Comparison of ENCODE assay signal across 8 mouse cellular contexts in the genomic region with DNA sequence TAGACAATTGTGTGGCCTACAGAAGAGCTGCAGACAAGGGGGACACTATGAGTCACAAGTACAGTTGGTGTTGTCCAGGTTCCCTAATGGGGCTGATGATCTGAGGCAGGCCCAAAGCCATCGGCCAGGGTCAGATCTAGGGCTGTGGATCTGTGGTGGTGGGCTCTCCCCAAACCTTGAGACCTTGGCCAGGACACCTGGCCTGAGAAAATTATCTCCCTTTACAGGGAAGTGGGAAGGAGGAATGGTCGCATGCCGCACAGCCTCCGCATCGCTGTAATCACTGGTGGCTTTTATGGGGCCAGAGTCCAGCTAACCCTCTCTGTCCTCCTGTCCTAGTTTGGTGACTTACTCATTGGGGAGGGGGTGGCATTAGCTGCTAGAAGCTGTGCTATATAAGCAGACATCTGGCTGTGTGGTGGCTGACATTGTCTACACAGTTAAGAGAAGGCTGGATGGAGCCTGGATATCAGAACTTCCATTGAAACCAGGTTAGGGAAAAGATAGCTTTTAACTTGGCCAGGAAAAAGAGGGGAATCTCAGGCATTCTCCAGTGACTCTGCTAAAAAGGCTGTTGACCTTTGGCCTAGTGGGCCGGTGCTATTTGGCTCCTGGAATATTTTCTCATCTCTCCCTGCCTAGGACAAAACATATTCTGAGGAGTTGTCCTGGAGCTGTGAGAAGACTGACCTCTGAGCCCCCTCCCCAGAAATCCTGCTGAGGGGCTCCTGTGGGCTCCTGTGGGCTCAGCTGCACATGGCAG. TPM values are rescaled to one million over a fixed set of nuclear protein-coding genes. Genes with fewer than 3 reads are reported as not detected.
DNase-seq lines count a peak whose midpoint lies in the region; ATAC-seq and TF ChIP-seq lines count a peak whose summit lies in the region.

No protein-coding gene starts in this region.

- no peaks in the 10 kb centered on the region for H3K36me3 ChIP-seq in embryonic facial prominence, embryonic 10.5 days (replicated peaks)
- no peaks in the 10 kb centered on the region for H3K36me3 ChIP-seq in hindbrain, embryonic 14.5 days (replicated peaks; ENCODE audit: control insufficient read depth, insufficient read depth)
- H3K36me3 ChIP-seq in liver, embryonic 13.5 days: 0 out of 2 replicates have a peak, but pooled peaks cover 6% of the 10 kb centered on the region

- no peaks in the 10 kb centered on the region for H3K27me3 ChIP-seq in cerebellum, adult 2 months (ENCODE audit: control insufficient read depth, insufficient read depth, low read length)
- H3K27me3 ChIP-seq in embryonic facial prominence, embryonic 10.5 days (replicated peaks; ENCODE audit: low read depth, poor library complexity, severe bottlenecking): peaks cover 17% of the 10 kb centered on the region
- peaks cover 13% of the 10 kb centered on the region for H3K27me3 ChIP-seq in hindbrain, embryonic 14.5 days (ENCODE audit: control insufficient read depth, insufficient read depth, low read length)
- H3K27me3 ChIP-seq in liver, embryonic 13.5 days: no peaks in the 10 kb centered on the region

- H3K4me3 ChIP-seq in cerebellum, adult 2 months (replicated peaks; ENCODE audit: insufficient read depth, low read depth, low read length): peak overlapping the region; percentile 92
- H3K4me3 ChIP-seq in embryonic facial prominence, embryonic 10.5 days: peak overlapping the region; percentile 90
- H3K4me3 ChIP-seq in hindbrain, embryonic 14.5 days (replicated peaks; ENCODE audit: low read length): peak overlapping the region; percentile 63
- H3K4me3 ChIP-seq in liver, embryonic 13.5 days (replicated peaks): peak overlapping the region; percentile 86

- H3K4me2 ChIP-seq in hindbrain, embryonic 14.5 days (replicated peaks): peak overlapping the region; percentile 93
- H3K4me2 ChIP-seq in liver, embryonic 13.5 days: peak overlapping the region; percentile 99

- peak overlapping the region; percentile 96 for H3K27ac ChIP-seq in cerebellum, adult 2 months (ENCODE audit: insufficient read depth, low read length)
- peak overlapping the region; percentile 75 for H3K27ac ChIP-seq in embryonic facial prominence, embryonic 10.5 days (replicated peaks)
- peak overlapping the region; percentile 97; the same call in 1 of the 2 replicates for H3K27ac ChIP-seq in hindbrain, embryonic 14.5 days
- H3K27ac ChIP-seq in liver, embryonic 13.5 days: peak overlapping the region; percentile 97

- no peak for ATAC-seq in hindbrain, embryonic 14.5 days (ENCODE audit: low FRiP score)
- ATAC-seq in liver, embryonic 13.5 days (ENCODE audit: low read depth): no peak

- WGBS in cerebellum, adult 2 months: 4% methylated on average over 6 of the region's 6 CpGs
- WGBS in embryonic facial prominence, embryonic 10.5 days: 65% methylated on average over 6 of the region's 6 CpGs
- WGBS in hindbrain, embryonic 14.5 days: 75% methylated on average over 6 of the region's 6 CpGs
- WGBS in liver, embryonic 13.5 days (ENCODE audit: insufficient replicate concordance): 55% methylated on average over 6 of the region's 6 CpGs

- no peak for TF ChIP-seq CTCF in cerebellum, adult 2 months (IDR thresholded peaks at IDR 0.05; ENCODE audit: borderline replicate concordance, insufficient read depth, low read depth, low read length)

- no peak for TF ChIP-seq POLR2A in cerebellum, adult 2 months (IDR thresholded peaks at IDR 0.05; ENCODE audit: borderline replicate concordance, insufficient read depth, low read length)

- H3K4me1 ChIP-seq in cerebellum, adult 2 months (ENCODE audit: control insufficient read depth, insufficient read depth, low read length): peaks cover 43% of the 10 kb centered on the region
- peaks cover 97% of the 10 kb centered on the region for H3K4me1 ChIP-seq in embryonic facial prominence, embryonic 10.5 days
- peaks cover 67% of the 10 kb centered on the region for H3K4me1 ChIP-seq in hindbrain, embryonic 14.5 days (replicated peaks; ENCODE audit: control insufficient read depth, insufficient read depth, low read length)
- peaks cover 95% of the 10 kb centered on the region for H3K4me1 ChIP-seq in liver, embryonic 13.5 days (replicated peaks)

- peak overlapping the region; percentile 82 for H3K9ac ChIP-seq in hindbrain, embryonic 14.5 days
- peak overlapping the region; percentile 90 for H3K9ac ChIP-seq in liver, embryonic 13.5 days

- peak; percentile 46 to 54 for DNase-seq in cerebellum, adult 2 months
- DNase-seq in cerebellum, postnatal 25 days: no peak
- no peak for DNase-seq in embryonic facial prominence, embryonic 10.5 days (ENCODE audit: low spot score)
- DNase-seq in hindbrain, embryonic 14.5 days (ENCODE audit: low spot score): no peak
- DNase-seq in liver, embryonic 13.5 days: no peak
- DNase-seq in right cerebral cortex, postnatal 4 days: no peak
- DNase-seq in thymus, postnatal 25 days: no peak
- no peak for DNase-seq in urinary bladder, postnatal 25 days (ENCODE audit: low spot score)

- no peaks in the 10 kb centered on the region for H3K9me3 ChIP-seq in embryonic facial prominence, embryonic 10.5 days
- no peaks in the 10 kb centered on the region for H3K9me3 ChIP-seq in hindbrain, embryonic 14.5 days (ENCODE audit: control insufficient read depth, low read length)
- no peaks in the 10 kb centered on the region for H3K9me3 ChIP-seq in liver, embryonic 13.5 days (replicated peaks)

RNA-seq across cellular contexts. Expression of a gene that starts 2.7 kb away (rescaled TPM):
- 102 and 116 TPM in 2 replicates for polyA plus RNA-seq in cerebellum, adult 2 months (2012; rRNA removed)
- polyA plus RNA-seq in embryonic facial prominence, embryonic 10.5 days (2016; fragmentation: Nextera tagmentation; extraction: Ambion mirVana): 11.1 and 12.1 TPM in 2 replicates
- 20.4 and 22.4 TPM in 2 replicates for polyA plus RNA-seq in hindbrain, embryonic 14.5 days (2014; fragmentation: Nextera tagmentation; extraction: Ambion mirVana)
- polyA plus RNA-seq in liver, embryonic 13.5 days (2015; fragmentation: Nextera tagmentation; extraction: Ambion mirVana): 5.5 and 7.5 TPM in 2 replicates

Comparison
In these comparisons a context has a peak if more than half of its experiments do, and no peak if none do; other contexts are left out.
1. DNase-seq: peak in cerebellum, adult 2 months (2 of 2); none in cerebellum, postnatal 25 days (0 of 2), embryonic facial prominence, embryonic 10.5 days (single experiment), hindbrain, embryonic 14.5 days (single experiment), liver, embryonic 13.5 days (single experiment), right cerebral cortex, postnatal 4 days (single experiment), thymus, postnatal 25 days (single experiment) and urinary bladder, postnatal 25 days (single experiment).
2. Peak in every context shown above with its lines, with median percentiles within 50 percentile points of each other: H3K27ac ChIP-seq and H3K4me3 ChIP-seq.